Mouse (Mus musculus) heart, embryonic 14.5 days (tissue): Measurements from ENCODE around the gene Itpr3. TPM values are rescaled to one million over a fixed set of nuclear protein-coding genes. Genes with fewer than 3 reads are reported as not detected.
A peak's percentile ranks its signal among the peaks of the same experiment; 100 is the strongest.

Source experiments
- ATAC-seq: fragments of 200-750 bp; cut with Nextera tagmentation; 2 replicates; pipeline ENCODE4 v1.8.0; 2017; ENCODE audit warnings: low read depth, moderate TSS enrichment; ENCODE audit not compliant: insufficient number of reproducible peaks, insufficient read depth, low FRiP score
- H3K27ac ChIP-seq, 2 experiments: fragments of 200-500 bp in 1 of 2; fragments of 300-500 bp in 1 of 2; sonication (generic) in 1 of 2; replicated peaks in 1 of 2; 2 replicates each; pipeline ENCODE4 v1.5.1; 2012 to 2014; ENCODE audit warnings: low read depth in 2 of 2, low read length in 2 of 2, control low read depth in 1 of 2, mild to moderate bottlenecking in 1 of 2, mixed read lengths in 1 of 2; ENCODE audit not compliant: control insufficient read depth in 1 of 2, insufficient read depth in 1 of 2
- H3K27me3 ChIP-seq: fragments of 300-500 bp; sonication (generic); 2 replicates; pipeline ENCODE4 v1.6.1; 2014; ENCODE audit warnings: mild to moderate bottlenecking, low read length, control low read depth; ENCODE audit not compliant: control insufficient read depth, insufficient read depth
- H3K36me3 ChIP-seq: fragments of 300-500 bp; sonication (generic); 2 replicates; pipeline ENCODE4 v1.6.1; 2014; ENCODE audit warnings: mild to moderate bottlenecking, control low read depth, low read length, mixed read lengths; ENCODE audit not compliant: control insufficient read depth, insufficient read depth
- H3K4me1 ChIP-seq, 2 experiments: fragments of 200-500 bp in 1 of 2; fragments of 300-500 bp in 1 of 2; sonication (generic) in 1 of 2; 2 replicates each; pipeline ENCODE4 v1.6.1; 2012 to 2014; ENCODE audit warnings: low read length in 2 of 2, control low read depth in 1 of 2, mixed read lengths in 1 of 2; ENCODE audit not compliant: control insufficient read depth in 2 of 2, insufficient read depth in 2 of 2
- H3K4me2 ChIP-seq: fragments of 300-500 bp; sonication (generic); 2 replicates; pipeline ENCODE4 v1.6.1; 2014; ENCODE audit warnings: mild to moderate bottlenecking, low read length
- H3K4me3 ChIP-seq, 2 experiments: fragments of 200-500 bp in 1 of 2; fragments of 300-500 bp in 1 of 2; sonication (generic) in 1 of 2; 2 replicates each; pipeline ENCODE4 v1.5.1; 2012 to 2014; ENCODE audit warnings: low read length in 2 of 2, mild to moderate bottlenecking in 2 of 2, control low read depth in 1 of 2, low read depth in 1 of 2, moderate library complexity in 1 of 2; ENCODE audit not compliant: control insufficient read depth in 1 of 2, insufficient read depth in 1 of 2
- H3K9ac ChIP-seq: fragments of 300-500 bp; sonication (generic); 2 replicates; pipeline ENCODE4 v1.6.1; 2014; ENCODE audit warnings: mild to moderate bottlenecking, low read length
- H3K9me3 ChIP-seq: fragments of 300-500 bp; sonication (generic); 2 replicates; pipeline ENCODE4 v1.6.1; 2016; ENCODE audit warnings: low read length, control low read depth; ENCODE audit not compliant: control insufficient read depth
- WGBS: fragments of 180-500 bp; shearing (Covaris S2); extraction: QIAGEN DNeasy Blood & Tissue Kit; methylation state at CpG from one replicate; pipeline ENCODE4 v1.1.7; 2014; 5-methylcytosine and 5-hydroxymethylcytosine counted together
- polyA plus RNA-seq: library from polyadenylated mRNA; unstranded; fragments of >200 nt; fragmentation: Nextera tagmentation; extraction: Ambion mirVana; gene quantifications from 2 replicates; pipeline ENCODE4 v1.2.1, GENCODE M21; 2014

Itpr3 gene
- polyA plus RNA-seq, 1 experiment from 2014 or later = 1.7 TPM

GRCm38 (mm10) chr17:27018555-27019196, 38.4 kb upstream of the Itpr3 start:
- 26% methylated on average over 12 of the region's 12 CpGs for WGBS
- no peaks in the 10 kb centered on the region for H3K27me3 ChIP-seq
- H3K36me3 ChIP-seq = peaks cover 40% of the 10 kb centered on the region
- no peaks in the 10 kb centered on the region for H3K9me3 ChIP-seq
- H3K9ac ChIP-seq = peak overlapping the region; percentile 82
- H3K27ac ChIP-seq = peak overlapping the region; percentile 71 to 83
- H3K4me1 ChIP-seq = peaks cover 6% of the 10 kb centered on the region in 2 experiments; a peak in 3 of 4 replicates
- no peak for ATAC-seq
- peak overlapping the region; percentile 90 for H3K4me2 ChIP-seq
- H3K4me3 ChIP-seq = peak overlapping the region; percentile 58 to 62

- peaks cover 62% of the 10 kb centered on the region for H3K36me3 ChIP-seq
- H3K4me3 ChIP-seq = no peak overlapping the region
- WGBS = 92% methylated on average over 14 of the region's 14 CpGs
- H3K27me3 ChIP-seq = no peaks in the 10 kb centered on the region
- no peak for ATAC-seq
- H3K9me3 ChIP-seq = no peaks in the 10 kb centered on the region
- H3K4me2 ChIP-seq = no peak overlapping the region
- H3K27ac ChIP-seq = no peak overlapping the region
- no peak overlapping the region for H3K9ac ChIP-seq
- peaks cover 6% of the 10 kb centered on the region in 2 experiments; a peak in 3 of 4 replicates for H3K4me1 ChIP-seq
Measured at GRCm38 (mm10) chr17:27021076-27021475, 36.0 kb upstream of the Itpr3 start.

GRCm38 (mm10) chr17:27021736-27022135, 35.4 kb upstream of the Itpr3 start:
- no peak for ATAC-seq
- H3K4me2 ChIP-seq = no peak overlapping the region
- WGBS = 85% methylated on average over 9 of the region's 9 CpGs
- peaks cover 68% of the 10 kb centered on the region for H3K36me3 ChIP-seq
- H3K4me3 ChIP-seq = no peak overlapping the region
- H3K27me3 ChIP-seq = no peaks in the 10 kb centered on the region
- peaks cover 6% of the 10 kb centered on the region in 2 experiments; a peak in 3 of 4 replicates for H3K4me1 ChIP-seq
- H3K9ac ChIP-seq = no peak overlapping the region
- H3K9me3 ChIP-seq = no peaks in the 10 kb centered on the region
- H3K27ac ChIP-seq = no peak overlapping the region

DNA sequence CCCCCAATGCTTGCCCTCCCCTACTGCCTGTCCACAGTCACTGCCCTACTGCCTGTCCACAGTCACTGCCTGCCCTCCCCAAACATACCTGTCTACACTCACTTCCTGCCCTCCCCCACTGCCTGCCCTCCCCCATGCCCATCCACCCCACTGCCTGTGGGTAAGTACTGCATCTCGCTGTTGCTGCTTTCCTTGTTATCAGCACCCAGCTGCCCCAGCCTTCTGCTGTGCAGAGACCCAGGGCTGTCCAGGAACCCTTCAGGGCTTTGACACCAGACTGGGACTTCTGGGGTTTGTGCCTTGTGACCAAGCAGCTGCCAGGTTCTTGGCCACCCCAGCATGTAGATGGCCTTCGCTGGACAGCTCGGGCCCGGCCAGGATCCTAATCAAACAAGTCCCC, 33.8 kb upstream of the Itpr3 start:
- no peaks in the 10 kb centered on the region for H3K9me3 ChIP-seq
- peaks cover 69% of the 10 kb centered on the region for H3K36me3 ChIP-seq
- H3K9ac ChIP-seq = no peak overlapping the region
- no peak overlapping the region for H3K4me3 ChIP-seq
- H3K27ac ChIP-seq = no peak overlapping the region
- H3K4me1 ChIP-seq = peaks cover 6 to 18% of the 10 kb centered on the region in 2 experiments
- H3K27me3 ChIP-seq = no peaks in the 10 kb centered on the region
- 74% methylated on average over 4 of the region's 4 CpGs for WGBS
- no peak for ATAC-seq
- no peak overlapping the region for H3K4me2 ChIP-seq

DNA sequence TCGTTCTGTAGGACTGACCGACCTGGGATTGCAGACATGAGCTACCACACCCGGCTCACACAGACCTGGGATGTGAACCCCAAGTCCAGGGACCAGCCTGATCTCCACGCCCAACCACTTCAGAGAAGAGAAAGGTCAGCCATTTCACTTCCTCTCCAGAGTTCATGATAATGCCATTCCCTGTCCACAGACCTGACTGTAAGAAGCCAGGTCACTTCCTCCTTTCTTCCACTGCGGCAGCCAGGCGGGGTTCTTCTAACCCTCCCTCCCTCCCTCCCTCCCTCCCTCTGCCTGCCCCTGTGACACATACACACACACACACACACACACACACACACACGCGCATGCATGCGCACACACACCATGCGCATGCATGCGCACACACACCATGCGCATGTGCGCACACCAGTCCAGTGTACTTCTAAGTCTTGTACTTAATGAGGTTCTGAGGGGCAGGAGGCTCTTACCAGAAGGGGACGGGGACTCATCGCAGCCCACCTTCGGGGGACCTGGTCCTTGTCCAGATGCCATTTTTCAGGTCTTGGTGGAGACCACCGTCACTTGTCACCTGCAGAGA, 31.7 kb upstream of the Itpr3 start:
- peaks cover 58% of the 10 kb centered on the region for H3K36me3 ChIP-seq
- no peaks in the 10 kb centered on the region for H3K27me3 ChIP-seq
- H3K9ac ChIP-seq = no peak overlapping the region

DNA sequence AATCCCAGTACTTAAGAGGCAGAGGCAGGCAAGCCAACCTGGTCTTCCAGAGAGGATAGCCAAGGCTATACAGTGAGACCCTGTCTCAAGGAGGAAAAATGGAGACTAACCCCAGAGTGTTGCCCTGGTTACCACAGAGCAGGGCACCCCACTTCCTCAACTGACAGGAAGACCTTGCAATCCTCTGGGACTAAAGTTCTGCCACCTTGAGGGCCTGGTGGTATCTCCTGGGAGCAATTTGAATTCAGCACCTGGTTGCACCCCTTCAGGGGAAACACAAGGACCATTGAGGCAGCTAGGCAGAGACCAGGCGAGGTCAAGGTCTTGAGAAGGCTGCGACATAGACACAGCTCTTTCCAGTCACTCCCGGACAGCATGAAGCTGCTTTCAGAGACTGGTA, 31.2 kb upstream of the Itpr3 start:
- ATAC-seq = no peak
- H3K27me3 ChIP-seq = no peaks in the 10 kb centered on the region
- H3K4me1 ChIP-seq = peaks cover 5 to 14% of the 10 kb centered on the region in 2 experiments; a peak in 3 of 4 replicates
- no peak overlapping the region for H3K4me2 ChIP-seq
- no peak overlapping the region for H3K4me3 ChIP-seq
- WGBS = 97% methylated on average over 3 of the region's 3 CpGs
- no peak overlapping the region for H3K27ac ChIP-seq
- peaks cover 53% of the 10 kb centered on the region for H3K36me3 ChIP-seq
- H3K9ac ChIP-seq = no peak overlapping the region
- no peaks in the 10 kb centered on the region for H3K9me3 ChIP-seq

More for the DNA sequence above, 31.7 kb upstream of the Itpr3 start:
- H3K9me3 ChIP-seq = no peaks in the 10 kb centered on the region
- H3K27ac ChIP-seq = no peak overlapping the region
- WGBS = 88% methylated on average over 17 of the region's 17 CpGs
- H3K4me3 ChIP-seq = no peak overlapping the region
- no peak for ATAC-seq
- H3K4me1 ChIP-seq = peaks cover 5 to 14% of the 10 kb centered on the region in 2 experiments; a peak in 3 of 4 replicates
- H3K4me2 ChIP-seq = no peak overlapping the region

DNA sequence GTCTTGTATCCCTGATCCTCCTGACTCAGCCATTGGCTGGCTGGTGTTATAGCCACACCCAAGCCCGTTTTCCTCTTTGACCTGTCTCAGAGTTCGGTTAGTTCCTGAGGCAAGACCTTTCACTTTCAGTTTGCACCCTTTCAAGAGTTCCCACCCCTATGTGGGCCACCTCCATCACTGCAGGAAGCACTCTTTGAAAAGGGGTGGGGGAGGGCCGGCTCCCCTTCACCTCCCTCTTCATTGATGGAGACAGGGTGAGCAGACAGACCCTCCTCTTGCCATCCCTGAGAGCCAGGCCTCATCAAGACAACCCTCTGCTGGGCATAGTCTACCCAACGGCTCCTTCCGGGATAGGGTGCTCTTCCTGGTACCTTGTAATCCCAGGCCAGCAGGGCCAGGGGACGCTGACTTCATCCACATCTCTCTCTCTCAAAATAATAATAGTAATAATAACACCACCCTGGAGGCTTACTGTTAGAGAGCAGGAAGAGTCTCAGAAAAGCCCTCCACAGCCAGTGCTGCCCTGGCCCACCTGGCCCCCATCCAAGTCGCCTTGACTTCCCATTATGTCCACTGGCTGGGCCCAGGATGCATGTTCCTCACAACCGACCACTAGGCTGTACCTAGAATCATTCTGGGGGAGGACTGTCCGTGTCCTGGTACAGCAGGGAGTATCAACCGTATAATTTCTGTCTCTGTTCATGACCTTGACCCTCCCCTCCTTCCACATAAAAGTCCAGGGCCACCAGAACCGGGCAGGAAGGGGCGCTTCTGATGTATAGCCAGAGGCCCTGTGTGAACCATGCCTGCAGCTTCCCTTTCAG, 29.4 kb upstream of the Itpr3 start:
- peaks cover 9 to 14% of the 10 kb centered on the region in 2 experiments; a peak in 3 of 4 replicates for H3K4me1 ChIP-seq
- no peak for ATAC-seq
- H3K27ac ChIP-seq = peak overlapping the region; percentile 83 to 84
- no peaks in the 10 kb centered on the region for H3K27me3 ChIP-seq
- H3K4me2 ChIP-seq = peak overlapping the region; percentile 94
- peak overlapping the region; percentile 84 to 86 for H3K4me3 ChIP-seq
- peak overlapping the region; percentile 98 for H3K9ac ChIP-seq
- H3K9me3 ChIP-seq = no peaks in the 10 kb centered on the region
- WGBS = 27% methylated on average over 12 of the region's 12 CpGs
- peaks cover 36% of the 10 kb centered on the region for H3K36me3 ChIP-seq
